Mouse (Mus musculus): ENCODE measurements around the gene Ehbp1l1. TPM values are rescaled to one million over a fixed set of nuclear protein-coding genes. Genes with fewer than 3 reads are reported as not detected.

Ehbp1l1 gene
- polyA plus RNA-seq, 1 experiment from 2014 or later, result 20.0 TPM

GRCm38 (mm10) chr19:5726961-5727578 lies 953 bp upstream of the Ehbp1l1 start:
- peak overlapping the region; percentile 62 for H3K9ac ChIP-seq (replicated peaks; ENCODE audit: low read depth, low read length)
- ATAC-seq, result no peak
- 78% methylated on average over 15 of the region's 15 CpGs for WGBS
- no peaks in the 10 kb centered on the region for H3K9me3 ChIP-seq (ENCODE audit: control insufficient read depth, low read length)
- peaks cover 60% of the 10 kb centered on the region for H3K4me1 ChIP-seq (replicated peaks; ENCODE audit: control insufficient read depth, insufficient read depth, low read length)
- peak overlapping the region; percentile 100 for H3K4me2 ChIP-seq (ENCODE audit: low read length)
- H3K4me3 ChIP-seq (replicated peaks; ENCODE audit: low read length), result peak overlapping the region; percentile 86
- H3K27ac ChIP-seq (ENCODE audit: low read length), result no peak overlapping the region
- H3K36me3 ChIP-seq (ENCODE audit: control insufficient read depth, insufficient read depth), result peaks cover 5% of the 10 kb centered on the region
- no peaks in the 10 kb centered on the region for H3K27me3 ChIP-seq (replicated peaks; ENCODE audit: control insufficient read depth, insufficient read depth, low read length)

- Histone ChIP-seq H3K9me3 (ENCODE audit: control insufficient read depth, low read length) (no peaks in the 10 kb centered on the region), H3K4me3 (replicated peaks; ENCODE audit: low read length) (no peak overlapping the region), H3K27me3 (replicated peaks; ENCODE audit: control insufficient read depth, insufficient read depth, low read length) (no peaks in the 10 kb centered on the region), H3K4me1 (replicated peaks; ENCODE audit: control insufficient read depth, insufficient read depth, low read length) (peaks cover 46% of the 10 kb centered on the region), H3K36me3 (ENCODE audit: control insufficient read depth, insufficient read depth) (peaks cover 19% of the 10 kb centered on the region), H3K4me2 (ENCODE audit: low read length) (peak overlapping the region; percentile 100), H3K9ac (replicated peaks; ENCODE audit: low read depth, low read length) (no peak overlapping the region), H3K27ac (ENCODE audit: low read length) (no peak overlapping the region)
- ATAC-seq, result no peak
- 83% methylated on average over 12 of the region's 12 CpGs for WGBS
These were observed 949 bp downstream of the Ehbp1l1 start for GRCm38 (mm10) chr19:5725029-5725707.

GRCm38 (mm10) chr19:5724549-5724941 lies 1.6 kb downstream of the Ehbp1l1 start:
- Histone ChIP-seq H3K27me3 (replicated peaks; ENCODE audit: control insufficient read depth, insufficient read depth, low read length) (no peaks in the 10 kb centered on the region), H3K9me3 (ENCODE audit: control insufficient read depth, low read length) (no peaks in the 10 kb centered on the region), H3K36me3 (ENCODE audit: control insufficient read depth, insufficient read depth) (peaks cover 26% of the 10 kb centered on the region), H3K4me1 (replicated peaks; ENCODE audit: control insufficient read depth, insufficient read depth, low read length) (peaks cover 39% of the 10 kb centered on the region), H3K4me2 (ENCODE audit: low read length) (no peak overlapping the region), H3K9ac (replicated peaks; ENCODE audit: low read depth, low read length) (no peak overlapping the region), H3K27ac (ENCODE audit: low read length) (no peak overlapping the region), H3K4me3 (replicated peaks; ENCODE audit: low read length) (no peak overlapping the region)
- 83% methylated on average over 7 of the region's 7 CpGs for WGBS
- ATAC-seq, result no peak

GRCm38 (mm10) chr19:5723934-5724548 lies 2.1 kb downstream of the Ehbp1l1 start:
- H3K4me2 ChIP-seq (ENCODE audit: low read length), result no peak overlapping the region
- peaks cover 39% of the 10 kb centered on the region for H3K4me1 ChIP-seq (replicated peaks; ENCODE audit: control insufficient read depth, insufficient read depth, low read length)
- peaks cover 27% of the 10 kb centered on the region for H3K36me3 ChIP-seq (ENCODE audit: control insufficient read depth, insufficient read depth)
- no peak overlapping the region for H3K4me3 ChIP-seq (replicated peaks; ENCODE audit: low read length)
- H3K27me3 ChIP-seq (replicated peaks; ENCODE audit: control insufficient read depth, insufficient read depth, low read length), result no peaks in the 10 kb centered on the region
- no peaks in the 10 kb centered on the region for H3K9me3 ChIP-seq (ENCODE audit: control insufficient read depth, low read length)
- no peak overlapping the region for H3K9ac ChIP-seq (replicated peaks; ENCODE audit: low read depth, low read length)
- no peak for ATAC-seq
- whole genome bisulfite sequencing, result 67% methylated on average over 4 of the region's 4 CpGs
- no peak overlapping the region for H3K27ac ChIP-seq (ENCODE audit: low read length)

GRCm38 (mm10) chr19:5722848-5723425 lies 3.2 kb downstream of the Ehbp1l1 start:
- H3K9ac ChIP-seq (replicated peaks; ENCODE audit: low read depth, low read length), result no peak overlapping the region
- H3K27me3 ChIP-seq (replicated peaks; ENCODE audit: control insufficient read depth, insufficient read depth, low read length), result no peaks in the 10 kb centered on the region
- H3K9me3 ChIP-seq (ENCODE audit: control insufficient read depth, low read length), result no peaks in the 10 kb centered on the region
- H3K27ac ChIP-seq (ENCODE audit: low read length), result no peak overlapping the region
- peaks cover 32% of the 10 kb centered on the region for H3K4me1 ChIP-seq (replicated peaks; ENCODE audit: control insufficient read depth, insufficient read depth, low read length)
- no peak for ATAC-seq
- WGBS, result 89% methylated on average over 7 of the region's 7 CpGs
- H3K36me3 ChIP-seq (ENCODE audit: control insufficient read depth, insufficient read depth), result peaks cover 30% of the 10 kb centered on the region
- H3K4me3 ChIP-seq (replicated peaks; ENCODE audit: low read length), result no peak overlapping the region
- H3K4me2 ChIP-seq (ENCODE audit: low read length), result no peak overlapping the region

- Histone ChIP-seq H3K4me3 (replicated peaks; ENCODE audit: low read length) (no peak overlapping the region), H3K4me1 (replicated peaks; ENCODE audit: control insufficient read depth, insufficient read depth, low read length) (peaks cover 28% of the 10 kb centered on the region), H3K9me3 (ENCODE audit: control insufficient read depth, low read length) (no peaks in the 10 kb centered on the region), H3K4me2 (ENCODE audit: low read length) (no peak overlapping the region), H3K9ac (replicated peaks; ENCODE audit: low read depth, low read length) (no peak overlapping the region), H3K27ac (ENCODE audit: low read length) (no peak overlapping the region), H3K36me3 (ENCODE audit: control insufficient read depth, insufficient read depth) (peaks cover 30% of the 10 kb centered on the region), H3K27me3 (replicated peaks; ENCODE audit: control insufficient read depth, insufficient read depth, low read length) (no peaks in the 10 kb centered on the region)
- WGBS, result 94% methylated on average over 6 of the region's 6 CpGs
- no peak for ATAC-seq
These were observed 4.9 kb downstream of the Ehbp1l1 start for GRCm38 (mm10) chr19:5721233-5721632.

GRCm38 (mm10) chr19:5716955-5717354 lies 9.2 kb downstream of the Ehbp1l1 start:
- Histone ChIP-seq H3K4me1 (replicated peaks; ENCODE audit: control insufficient read depth, insufficient read depth, low read length) (peaks cover 22% of the 10 kb centered on the region), H3K27ac (ENCODE audit: low read length) (no peak overlapping the region), H3K9ac (replicated peaks; ENCODE audit: low read depth, low read length) (no peak overlapping the region; the same call in 1 of the 2 replicates), H3K4me2 (ENCODE audit: low read length) (no peak overlapping the region), H3K36me3 (ENCODE audit: control insufficient read depth, insufficient read depth) (peaks cover 27% of the 10 kb centered on the region), H3K9me3 (ENCODE audit: control insufficient read depth, low read length) (no peaks in the 10 kb centered on the region), H3K4me3 (replicated peaks; ENCODE audit: low read length) (no peak overlapping the region), H3K27me3 (replicated peaks; ENCODE audit: control insufficient read depth, insufficient read depth, low read length) (no peaks in the 10 kb centered on the region)
- WGBS, result 60% methylated on average over 10 of the region's 10 CpGs
- ATAC-seq, result no peak

- H3K27ac ChIP-seq (ENCODE audit: low read length), result no peak overlapping the region
- 19% methylated on average over 43 of the region's 43 CpGs for whole genome bisulfite sequencing
- no peaks in the 10 kb centered on the region for H3K9me3 ChIP-seq (ENCODE audit: control insufficient read depth, low read length)
- H3K9ac ChIP-seq (replicated peaks; ENCODE audit: low read depth, low read length), result peak overlapping the region; percentile 18; the same call in 1 of the 2 replicates
- peak overlapping the region; percentile 26 for H3K4me3 ChIP-seq (replicated peaks; ENCODE audit: low read length)
- H3K4me2 ChIP-seq (ENCODE audit: low read length), result peak overlapping the region; percentile 38
- no peaks in the 10 kb centered on the region for H3K27me3 ChIP-seq (replicated peaks; ENCODE audit: control insufficient read depth, insufficient read depth, low read length)
- peak; percentile 65 for ATAC-seq
- peaks cover 21% of the 10 kb centered on the region for H3K36me3 ChIP-seq (ENCODE audit: control insufficient read depth, insufficient read depth)
- peaks cover 22% of the 10 kb centered on the region for H3K4me1 ChIP-seq (replicated peaks; ENCODE audit: control insufficient read depth, insufficient read depth, low read length)
These were observed 10.1 kb downstream of the Ehbp1l1 start for GRCm38 (mm10) chr19:5715793-5716688.
